Mouse (Mus musculus) thymus, postnatal 14 days (tissue): Measurements from ENCODE around the gene Tmem110.

Experiments
- DNase-seq: peaks from one replicate; pipeline ENCODE4 v3.0.0; 2021

Tmem110 gene

DNA sequence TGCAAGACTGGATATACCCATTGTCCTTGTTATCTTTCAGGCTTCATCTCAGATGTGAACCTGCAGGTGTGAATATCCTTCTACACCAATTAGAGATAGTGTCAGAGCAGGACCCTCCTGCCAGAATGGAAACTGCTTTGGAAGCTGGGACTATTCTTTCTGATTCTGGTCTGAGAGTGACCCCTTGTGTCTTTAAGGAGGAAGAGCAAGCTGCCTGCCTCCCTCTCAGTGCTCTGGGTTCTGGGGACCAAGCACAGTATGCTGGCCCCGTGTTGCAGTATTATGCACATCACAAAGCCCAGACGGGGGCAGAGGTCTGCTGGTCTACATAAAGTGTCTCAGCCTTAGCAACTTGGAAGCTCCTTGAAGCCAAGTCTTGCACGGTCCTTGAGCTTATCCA, 39.9 kb downstream of the Tmem110 start:
- no peak for DNase-seq

DNA sequence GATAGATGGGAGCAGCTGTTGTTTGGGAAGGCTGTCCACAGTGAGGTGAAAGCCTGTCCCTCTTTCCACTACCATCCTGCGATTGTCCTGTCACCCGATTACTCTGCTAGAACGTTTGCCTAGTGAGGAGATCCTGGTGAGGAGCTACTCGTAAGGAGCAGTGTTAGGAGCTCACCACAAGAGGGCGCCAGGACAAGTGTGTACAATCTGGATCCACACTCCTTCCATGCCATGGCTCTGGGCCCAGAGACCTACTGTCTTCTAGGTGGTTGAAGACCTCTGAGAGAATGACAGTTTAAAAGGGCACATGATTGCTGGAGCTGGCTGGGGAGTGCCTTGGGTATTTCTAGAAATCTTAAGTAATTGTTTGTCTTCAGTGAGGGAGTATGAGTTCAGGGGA, 41.7 kb downstream of the Tmem110 start:
- peak; percentile 65 for DNase-seq

DNA sequence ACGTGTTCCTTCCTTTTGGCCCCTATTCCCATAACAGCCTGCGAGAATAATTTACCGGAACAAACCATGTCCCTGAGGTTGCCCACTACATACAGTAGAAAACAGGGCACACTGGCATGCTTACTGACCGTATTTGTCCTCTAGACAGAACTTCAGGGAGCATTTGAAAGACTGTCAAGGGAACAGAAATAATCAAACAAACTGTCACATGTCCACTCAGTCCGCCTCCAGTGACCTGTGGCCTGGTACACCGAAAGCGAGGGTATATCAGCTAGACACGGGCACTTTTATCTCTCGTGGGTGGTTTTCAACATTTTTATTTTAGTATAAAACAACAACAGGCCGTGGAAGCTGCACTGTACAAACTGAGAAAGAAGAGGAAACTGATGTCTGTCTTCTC, 43.4 kb downstream of the Tmem110 start:
- DNase-seq = no peak

DNA sequence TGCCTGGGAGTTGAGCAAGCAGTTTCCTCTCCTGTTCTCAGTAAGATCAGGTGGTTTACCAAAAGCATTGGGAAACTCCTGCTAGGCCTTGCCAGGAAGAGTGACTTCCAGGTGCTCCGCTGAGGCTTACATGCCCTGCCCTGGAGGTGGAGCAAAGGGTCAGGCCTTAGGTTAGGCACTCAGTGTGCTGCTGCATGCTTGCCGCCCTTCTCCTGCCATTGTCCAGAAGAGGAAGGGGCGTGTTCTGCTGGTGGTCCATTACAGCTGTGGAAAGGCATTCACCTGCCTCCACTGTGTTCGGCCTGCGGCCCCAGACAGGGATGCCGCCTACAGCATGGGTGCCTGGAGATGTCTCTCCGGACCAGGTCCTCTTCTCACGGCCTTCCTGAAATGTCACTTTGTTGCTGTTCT, 44.0 kb downstream of the Tmem110 start:
- no peak for DNase-seq

DNA sequence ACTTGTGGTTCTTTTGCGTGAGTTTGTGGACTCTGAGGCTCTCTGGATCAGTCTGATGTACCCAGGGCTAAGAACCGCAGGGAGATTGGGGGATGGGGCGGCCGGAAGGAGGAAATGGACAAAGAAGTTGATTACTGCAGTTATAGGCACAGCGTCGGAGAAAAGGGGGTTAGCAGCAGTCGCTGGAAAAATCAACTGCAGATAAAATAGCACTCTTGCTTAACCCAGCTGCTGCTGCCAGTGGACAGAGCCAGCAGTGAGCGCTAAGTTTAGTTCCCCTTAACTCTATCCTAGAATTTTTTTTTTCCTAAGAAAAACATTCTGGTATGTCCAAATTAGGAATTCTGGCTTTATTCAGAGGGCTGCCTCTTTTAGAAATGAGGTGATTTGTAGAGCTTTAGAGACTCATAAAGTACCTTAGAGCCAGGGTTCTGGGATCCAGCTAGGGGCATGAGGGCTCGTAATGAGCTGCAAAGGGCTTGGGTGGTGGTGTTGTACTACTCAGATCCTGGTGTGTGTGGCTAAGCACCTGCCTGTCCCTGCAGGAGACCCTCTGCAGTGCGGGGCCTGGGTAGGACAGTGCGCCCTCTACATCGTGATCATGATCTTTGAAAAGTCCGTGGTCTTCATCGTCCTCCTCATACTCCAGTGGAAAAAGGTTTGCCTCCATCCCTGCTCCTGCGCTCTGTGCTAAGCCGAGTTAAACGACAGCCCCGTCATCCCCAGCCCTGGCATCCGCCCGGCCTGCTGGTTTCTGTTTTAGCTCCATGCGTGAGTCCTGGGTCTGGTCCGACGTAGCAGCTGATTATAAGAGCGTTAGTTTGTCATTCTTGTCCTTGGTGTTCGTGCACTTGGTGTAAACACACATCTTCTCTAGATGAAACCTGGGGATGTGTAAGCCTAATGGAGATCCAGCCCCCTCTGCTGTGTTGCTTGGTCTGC, 45.1 kb downstream of the Tmem110 start:
- no peak for DNase-seq

DNA sequence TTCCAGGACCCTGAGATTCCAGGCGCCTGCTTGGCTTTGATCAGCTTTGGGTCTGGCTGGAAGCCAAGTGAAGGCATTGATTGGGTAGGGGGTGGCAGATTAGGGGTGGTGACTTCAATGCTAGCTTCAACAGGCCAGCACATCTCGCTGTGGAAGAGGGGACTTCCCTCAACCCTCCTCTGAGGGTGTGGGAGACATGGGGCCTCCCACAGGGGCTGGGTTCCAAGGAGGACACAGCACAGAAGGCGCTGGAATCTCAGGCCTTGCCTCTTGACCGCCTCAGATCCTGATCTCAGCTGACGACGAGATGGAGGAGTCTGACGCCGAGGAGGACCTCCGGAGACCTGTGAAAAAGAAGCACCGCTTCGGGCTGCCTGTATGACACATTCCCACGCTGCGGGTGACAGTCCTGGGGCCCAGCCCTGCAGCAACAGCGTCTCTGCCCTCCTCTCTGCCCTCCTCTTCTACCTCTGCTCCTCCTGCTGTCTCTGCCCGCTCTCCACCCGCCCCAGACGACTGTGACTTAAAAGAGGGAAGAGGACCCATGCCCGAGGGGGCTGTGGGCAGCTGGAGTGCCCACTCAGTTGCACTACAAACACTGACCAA, 48.8 kb downstream of the Tmem110 start:
- no peak for DNase-seq

DNA sequence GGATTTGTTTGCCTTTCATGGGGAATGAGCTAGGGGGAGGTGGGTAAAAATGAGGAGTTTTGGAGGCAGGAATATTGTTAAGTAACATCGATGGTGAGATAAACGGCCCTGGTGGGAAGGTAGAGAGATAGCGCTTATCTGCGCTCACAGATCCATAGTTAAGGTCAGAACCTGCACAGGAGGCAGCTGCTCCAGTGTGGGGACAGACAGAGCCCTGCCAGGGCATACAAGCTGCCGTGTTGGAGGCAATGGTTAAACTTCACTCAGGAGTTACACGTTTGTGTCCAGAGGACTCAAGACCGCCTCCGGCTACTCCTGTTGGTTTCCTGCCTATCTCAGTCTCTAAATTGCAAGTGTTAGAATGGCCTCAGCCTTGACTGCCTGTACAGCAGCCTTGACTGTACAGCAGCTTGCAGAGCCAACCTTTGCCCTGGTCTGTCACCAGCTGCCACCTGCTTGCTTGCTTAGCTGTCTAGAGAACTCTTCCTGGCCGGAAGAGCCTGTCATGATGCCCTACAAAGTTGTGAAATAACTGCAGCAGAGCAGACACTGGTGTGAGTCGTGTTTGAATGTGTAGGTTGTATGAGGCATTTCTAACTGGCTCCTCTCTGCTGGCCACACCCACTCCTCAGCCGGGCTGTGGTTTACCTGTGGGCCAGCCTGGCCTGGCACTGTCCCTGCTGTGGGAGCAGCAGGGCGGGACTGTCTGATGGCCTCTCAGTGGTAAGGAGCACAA, 49.9 kb downstream of the Tmem110 start:
- no peak for DNase-seq

DNA sequence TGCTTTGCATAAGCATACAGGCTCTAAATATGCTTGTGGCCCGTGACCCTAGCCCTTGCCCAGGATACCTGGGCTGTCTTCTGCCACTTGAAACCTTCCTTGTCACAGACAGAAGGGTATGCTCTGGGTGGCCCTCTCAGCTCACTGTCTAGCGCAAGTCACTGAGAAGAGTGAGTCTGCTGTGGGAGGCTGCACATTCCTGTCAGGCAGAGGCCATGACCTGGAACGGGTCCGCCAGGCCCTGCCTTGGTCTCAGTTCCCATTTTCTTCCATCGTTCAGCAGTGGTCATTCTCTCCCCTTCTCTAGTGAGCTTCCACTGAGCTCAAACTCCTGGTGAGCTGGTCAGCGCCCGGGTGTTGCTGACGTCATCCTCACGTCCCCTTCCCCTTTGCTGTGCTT, 50.6 kb downstream of the Tmem110 start:
- no peak for DNase-seq

DNA sequence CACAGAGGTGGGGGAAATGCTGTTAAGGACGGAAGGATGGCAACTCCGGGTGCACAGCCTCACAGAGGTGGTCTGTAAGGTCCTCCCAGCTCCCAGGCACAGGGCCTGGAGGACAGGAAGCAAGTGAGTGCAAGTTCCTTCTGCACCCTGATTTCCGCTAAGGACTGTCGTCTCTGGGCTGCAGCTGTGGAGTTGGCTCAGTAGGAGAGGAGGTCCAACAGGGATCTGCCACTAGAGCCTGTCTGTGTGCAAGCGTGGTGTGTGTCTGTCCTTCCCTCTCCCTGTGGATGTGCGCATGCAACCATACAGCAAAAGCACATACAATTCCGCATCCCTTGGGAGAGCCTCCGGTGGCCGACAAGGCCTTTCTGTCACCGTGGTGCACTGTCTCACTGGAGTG, 51.1 kb downstream of the Tmem110 start:
- no peak for DNase-seq

DNA sequence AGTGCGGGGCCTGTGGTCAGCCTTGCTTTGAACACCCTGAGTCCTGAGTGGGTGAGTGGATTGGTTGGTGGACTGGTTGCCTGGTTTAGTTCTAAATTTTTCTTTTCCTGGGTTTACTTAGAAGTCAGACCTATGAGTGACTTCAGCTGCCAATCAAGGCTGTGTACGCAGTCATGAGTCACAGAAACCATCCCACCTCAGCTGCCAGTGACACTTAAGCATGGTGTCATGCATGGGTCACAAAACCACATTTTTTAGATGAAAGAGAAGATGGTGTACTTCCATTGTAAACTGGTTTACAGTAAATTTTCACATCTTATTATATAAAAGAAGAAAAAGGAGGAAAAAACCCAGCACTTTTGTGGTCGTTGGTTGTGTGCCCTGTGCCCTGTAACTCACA, 52.4 kb downstream of the Tmem110 start:
- DNase-seq = no peak

DNA sequence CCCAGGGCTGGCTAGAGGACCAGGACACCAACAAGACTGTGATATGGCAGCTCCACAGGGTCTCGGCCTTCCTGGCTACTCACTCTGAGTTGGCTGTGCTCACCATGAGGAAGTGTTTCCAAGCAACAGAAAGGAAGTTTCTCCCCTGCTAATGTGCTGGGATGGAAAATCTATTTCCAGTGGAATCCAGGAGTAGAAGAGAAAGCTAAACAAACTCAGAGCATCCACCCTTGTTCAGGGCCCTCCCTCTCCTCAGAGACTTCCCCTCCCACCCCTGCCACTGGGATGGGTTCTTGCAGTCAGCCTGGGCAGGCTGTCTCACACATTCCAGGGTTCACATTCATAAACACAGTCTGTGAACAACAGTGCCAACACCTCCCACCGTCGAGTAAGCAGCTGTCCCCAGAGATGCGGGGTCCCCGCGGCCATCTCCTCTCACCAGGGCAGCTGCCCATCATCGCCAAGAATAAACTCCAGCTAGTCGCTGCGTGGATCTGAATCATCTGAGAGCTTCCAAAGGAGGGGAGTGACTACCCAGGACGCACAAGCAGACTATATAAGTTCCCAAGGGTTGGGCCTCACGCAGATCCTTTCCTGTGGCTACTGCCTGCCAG, 53.7 kb downstream of the Tmem110 start, which contains the start of gene Mustn1:
Gene Mustn1, plus strand, starts transcription at position 243 of the 614 bp plus-strand sequence.
- DNase-seq = no peak

DNA sequence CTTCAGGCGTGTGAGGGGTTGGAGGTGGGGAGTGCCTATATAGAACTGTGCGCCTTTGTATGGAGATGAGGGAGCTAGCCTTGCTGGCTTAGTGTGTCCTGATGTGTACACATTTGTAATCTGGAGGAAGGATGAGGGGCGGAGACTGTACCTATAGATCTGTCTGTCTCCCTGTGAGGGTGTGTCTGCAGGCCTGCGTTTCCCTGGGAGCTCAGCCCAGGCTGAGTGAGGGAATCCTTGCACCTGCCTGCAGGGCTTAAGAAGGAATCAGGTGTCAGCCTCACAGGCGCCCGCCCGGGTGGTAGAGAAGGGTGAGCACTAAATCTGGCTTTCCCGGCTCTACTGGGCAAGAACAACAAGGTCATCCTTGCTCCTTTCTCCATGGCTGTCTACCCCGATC, 54.4 kb downstream of the Tmem110 start:
- DNase-seq = no peak

DNA sequence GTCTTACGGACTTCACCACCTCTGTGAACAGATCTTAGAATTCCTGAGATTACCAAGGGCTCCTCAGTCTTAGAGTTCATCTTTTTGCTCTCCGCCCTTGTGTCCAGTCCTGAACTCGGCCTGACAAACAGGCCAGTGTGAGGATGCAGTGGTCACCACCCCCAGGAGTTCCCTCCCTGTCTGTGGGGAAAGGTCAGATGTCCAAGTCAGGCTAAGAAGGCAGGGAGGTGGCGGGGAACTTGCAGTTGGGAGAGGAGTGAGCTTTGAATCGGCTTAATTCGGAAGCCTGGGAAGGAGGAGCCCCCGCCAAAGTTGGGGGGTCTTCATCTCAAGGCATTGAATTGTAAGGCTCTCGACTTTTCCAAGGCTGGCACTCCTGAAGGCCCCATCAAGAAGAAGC, 54.9 kb downstream of the Tmem110 start:
- no peak for DNase-seq

DNA sequence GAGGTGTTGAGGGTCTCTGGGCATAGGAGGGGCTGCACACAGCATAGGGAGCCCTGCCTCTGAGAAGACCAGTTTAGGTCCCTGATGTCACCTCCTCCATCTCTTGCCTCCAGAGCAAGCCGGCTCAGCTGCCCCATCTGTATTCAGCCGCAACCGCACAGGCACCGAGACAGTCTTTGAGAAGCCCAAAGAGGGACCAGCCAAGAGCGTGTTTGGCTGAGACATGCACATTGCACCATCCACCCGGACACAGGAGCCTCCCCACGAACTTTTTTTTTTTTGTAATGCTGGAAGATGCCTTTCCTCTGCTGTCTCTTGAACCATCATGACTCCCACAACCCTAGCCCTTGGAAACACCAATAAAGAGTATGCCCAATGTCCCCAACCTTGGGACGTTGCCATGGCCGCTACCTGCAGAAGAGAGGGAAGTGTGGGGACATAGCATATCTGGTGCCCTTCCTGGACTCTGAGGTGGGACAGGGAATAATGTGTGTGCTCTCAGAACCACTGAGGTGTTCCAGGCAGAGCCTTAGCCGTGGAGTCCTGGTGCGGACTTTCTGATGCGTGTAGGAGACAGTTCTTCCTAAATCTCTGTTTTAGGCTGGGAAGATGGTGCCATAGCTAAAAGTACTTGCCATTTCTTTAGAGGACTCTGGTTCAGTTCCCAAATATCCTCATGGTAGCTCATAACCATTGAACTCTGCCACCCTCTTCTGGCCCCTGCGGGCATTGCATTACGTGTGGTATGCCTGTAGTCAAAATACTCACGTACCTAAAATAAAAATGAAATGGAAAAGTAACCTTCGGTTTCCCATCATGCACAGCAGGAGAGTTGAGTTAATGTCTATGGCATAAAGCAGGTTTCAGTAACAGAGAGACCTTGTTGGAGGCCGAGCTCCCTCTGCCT, 55.7 kb downstream of the Tmem110 start:
- peak; percentile 47 for DNase-seq

DNA sequence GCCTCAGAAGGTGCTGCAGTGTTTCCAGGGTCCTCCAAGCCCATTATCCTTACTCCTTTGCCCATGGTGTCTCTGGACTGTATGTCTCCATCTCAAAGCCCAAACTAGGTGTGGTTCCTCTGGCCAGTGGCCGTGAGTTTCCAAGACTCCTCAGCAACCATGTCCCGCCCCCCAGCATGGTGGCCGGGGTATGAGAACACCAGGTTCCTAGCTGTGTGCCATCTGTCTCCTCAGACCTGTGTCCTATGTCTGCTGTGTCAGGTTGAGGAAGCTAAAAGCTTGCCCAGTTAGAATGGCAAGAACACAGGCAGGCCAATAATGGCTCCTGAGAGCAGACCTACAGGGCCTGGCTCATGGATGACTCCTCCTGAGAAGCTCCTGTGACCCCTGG, 56.3 kb downstream of the Tmem110 start:
- no peak for DNase-seq

DNA sequence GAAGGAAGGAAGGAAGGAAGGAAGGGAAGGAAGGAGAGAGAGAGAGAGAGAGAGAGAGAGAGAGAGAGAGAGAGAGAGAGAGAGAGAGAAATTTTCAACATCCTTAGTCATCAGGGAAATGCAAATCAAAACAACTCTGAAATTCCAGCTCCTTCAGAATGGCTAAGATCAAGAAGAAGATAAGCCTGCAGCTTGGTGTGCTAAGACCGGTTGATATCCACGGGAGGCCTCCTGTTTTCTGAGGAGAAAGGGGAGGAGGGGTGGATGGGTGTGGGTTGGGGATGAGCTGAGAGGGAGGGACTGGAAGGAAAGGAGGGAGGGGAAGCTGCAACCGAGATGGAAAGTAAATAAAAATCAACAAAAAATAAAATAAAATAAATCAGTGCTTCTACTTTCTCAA, 59.9 kb downstream of the Tmem110 start:
- no peak for DNase-seq

DNA sequence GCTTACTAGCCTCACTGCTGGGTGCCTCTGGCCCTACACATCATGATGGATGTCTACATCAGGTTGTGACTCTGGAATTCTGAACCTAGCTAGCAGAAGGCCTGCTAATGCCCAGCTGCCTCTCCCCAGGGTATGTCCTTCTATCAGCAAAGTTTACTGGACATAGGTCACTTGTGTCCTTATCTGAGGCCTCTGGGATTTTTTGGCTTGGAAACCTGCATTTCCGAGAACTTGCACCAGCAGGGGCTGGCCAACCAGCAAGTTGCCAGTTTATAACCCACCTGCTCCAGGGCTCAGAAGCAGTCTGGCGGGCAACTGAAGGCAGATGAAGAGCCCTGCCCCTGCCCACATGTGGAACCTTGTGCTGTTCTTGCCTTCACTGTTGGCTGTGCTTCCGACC, 60.8 kb downstream of the Tmem110 start, which contains the start of gene Itih4:
Gene Itih4, plus strand, starts transcription at position 273 of the 400 bp plus-strand sequence.
- no peak for DNase-seq

DNA sequence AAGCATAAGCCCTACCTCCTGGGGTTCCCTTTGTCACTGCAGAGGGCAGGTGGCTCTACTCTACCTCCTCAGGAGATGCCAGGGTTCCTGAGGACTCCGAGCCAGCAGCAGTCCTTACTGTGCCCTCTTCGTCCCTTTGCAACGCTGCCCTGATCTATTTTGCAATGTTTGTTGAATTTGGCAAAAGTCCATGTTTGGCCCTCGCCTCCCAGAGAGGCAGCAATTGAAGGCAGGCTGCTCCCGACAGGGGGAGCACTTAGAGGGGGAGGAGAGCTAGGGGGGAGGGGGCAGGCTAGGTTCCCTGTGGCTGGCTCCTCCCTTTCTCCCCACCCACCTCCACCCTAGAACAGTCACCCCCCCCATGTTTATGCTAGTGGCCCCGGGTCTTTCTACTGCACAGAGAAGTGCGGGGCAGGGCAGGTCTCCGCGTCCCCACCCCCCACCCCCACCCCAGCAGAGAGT, 62.9 kb downstream of the Tmem110 start:
- peak; percentile 25 for DNase-seq

DNA sequence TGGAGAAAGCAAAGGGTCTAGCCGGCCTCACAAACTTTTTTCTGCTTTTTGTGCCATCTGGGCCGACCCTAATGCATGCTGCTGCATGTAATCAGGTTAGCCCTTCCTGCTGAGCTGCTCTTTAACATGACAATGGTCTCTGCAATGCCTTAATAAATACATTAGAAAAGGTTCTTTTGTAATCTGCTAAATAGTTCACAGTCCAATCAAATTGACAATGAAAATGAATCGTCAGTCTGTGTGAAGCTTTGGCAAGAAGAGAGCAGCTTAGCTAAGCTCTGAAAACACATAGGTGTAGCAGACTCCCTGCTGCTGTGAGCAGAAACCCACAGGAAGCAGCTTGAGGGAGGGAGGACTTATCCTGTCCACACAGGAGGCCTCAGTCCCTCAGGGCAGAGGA, 74.6 kb downstream of the Tmem110 start:
- DNase-seq = no peak

DNA sequence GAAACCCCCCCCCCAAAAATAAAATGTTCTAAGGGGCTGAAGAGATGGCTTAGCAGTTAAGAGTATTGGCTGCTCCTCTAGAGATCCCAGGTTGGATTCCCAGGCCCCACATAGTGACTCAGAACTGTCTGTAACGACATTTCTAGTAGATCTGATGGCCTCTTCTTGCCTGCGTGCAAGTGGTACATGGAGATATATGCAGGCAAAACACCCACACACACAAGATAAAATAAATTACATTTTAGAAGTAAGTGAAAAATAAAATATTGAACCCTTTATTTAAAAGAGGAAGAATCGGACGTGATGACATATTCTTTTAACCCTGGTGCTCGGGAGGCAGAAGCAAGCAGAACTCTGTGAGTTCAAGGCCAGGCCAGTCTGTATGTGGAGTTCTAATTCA, 77.2 kb downstream of the Tmem110 start:
- DNase-seq = no peak

DNA sequence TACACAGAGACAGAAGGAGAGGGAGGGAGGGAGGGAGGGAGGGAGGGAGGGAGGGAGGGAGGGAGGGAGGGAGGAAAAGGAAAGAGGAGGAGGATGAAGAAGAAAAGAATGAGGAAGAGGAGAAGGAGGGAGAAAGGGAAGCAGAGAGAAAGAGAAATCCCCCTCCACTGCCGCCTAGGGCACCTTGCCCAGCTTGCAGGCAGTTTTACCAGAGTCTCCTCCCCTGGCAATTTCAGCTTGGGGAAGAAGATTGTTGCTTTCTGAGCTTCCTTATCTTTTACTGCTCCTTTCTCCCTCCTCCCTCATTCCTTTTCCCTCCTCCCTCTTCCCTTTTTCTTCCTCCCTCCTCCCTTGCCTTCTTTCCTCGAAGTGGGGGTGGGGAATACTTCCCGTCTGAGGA, 77.6 kb downstream of the Tmem110 start:
- no peak for DNase-seq

DNA sequence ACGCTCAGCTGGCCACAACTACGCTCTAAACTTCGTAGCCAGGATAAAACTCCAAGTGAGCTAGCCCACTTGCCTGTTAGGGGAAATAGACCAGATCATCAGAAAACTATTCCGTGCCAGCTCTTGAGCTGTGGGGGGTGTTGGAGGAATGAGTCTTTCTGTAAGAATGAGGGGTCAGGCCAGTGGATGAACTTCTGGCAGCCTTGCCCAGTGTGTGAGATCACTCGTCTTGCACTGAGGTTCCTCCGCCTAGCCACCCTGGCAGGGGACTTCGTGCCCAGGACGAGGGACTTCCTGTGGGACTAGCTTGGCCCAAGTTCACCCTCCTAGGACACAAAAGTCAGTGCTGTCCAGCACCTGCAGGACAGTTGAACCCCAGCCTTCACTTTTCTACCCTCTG, 78.9 kb downstream of the Tmem110 start:
- no peak for DNase-seq
